Mouse (Mus musculus): ENCODE measurements around the gene D17Wsu92e.

DNA sequence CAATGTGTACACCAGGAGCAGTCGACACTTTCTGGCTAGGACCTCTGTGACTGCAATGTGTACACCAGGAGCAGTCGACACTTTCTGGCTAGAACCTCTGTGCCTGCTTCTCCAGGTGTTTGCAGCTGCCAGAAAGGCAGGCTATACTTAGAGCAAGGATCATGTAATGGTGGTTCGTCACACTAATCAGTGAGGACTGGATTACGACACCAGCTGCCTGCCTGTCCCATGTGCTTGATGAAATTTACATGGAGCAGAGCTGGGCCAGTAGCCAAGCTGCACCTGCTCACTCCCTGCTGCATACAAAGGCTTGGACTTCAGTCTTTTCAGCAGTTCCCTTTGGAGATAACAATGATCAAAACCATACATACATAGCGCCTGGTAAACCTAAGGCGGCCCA lies 23.7 kb downstream of the D17Wsu92e start:
- no peak for TF ChIP-seq POLR2A (IDR thresholded peaks at IDR 0.05; ENCODE audit: borderline replicate concordance, low read depth, low read length)
- TF ChIP-seq CTCF (IDR thresholded peaks at IDR 0.05; ENCODE audit: low read depth, low read length) = no peak

Data from bone marrow macrophage, adult 2 months (primary cell).